Mouse (Mus musculus): Measurements from ENCODE around the gene Zfp866.

Gene Zfp866

GRCm38 (mm10) chr8:69716403-69717231 is 74.4 kb downstream of the Zfp866 start:
- peak; percentile 95 to 97 for DNase-seq

GRCm38 (mm10) chr8:69715366-69715765 is 75.6 kb downstream of the Zfp866 start:
- no peak for DNase-seq

- DNase-seq = no peak
These were observed 77.5 kb downstream of the Zfp866 start for GRCm38 (mm10) chr8:69713516-69713915.

Data from kidney, postnatal 4 days (tissue).